Mouse (Mus musculus) neutrophil, adult 59 days (primary cell): ENCODE measurements around the gene Gm17677. TPM values are rescaled to one million over a fixed set of nuclear protein-coding genes. Genes with fewer than 3 reads are reported as not detected.

Experiments used
- total RNA-seq, 2 experiments: library from RNA; stranded (reverse); gene quantifications; 1 replicate in 1 of 2; 2 replicates in 1 of 2; pipeline ENCODE4 v1.2.4; 2023

The Gm17677 gene
- not detected for total RNA-seq

GRCm38 (mm10) chr9:35740749-35741148, at the start of gene Gm17677:
TSS of gene Gm17677 (plus strand) at chr9:35741049.

GRCm38 (mm10) chr9:35778009-35778408, 37.2 kb downstream of the Gm17677 start, which contains the start of gene Gm17727:
TSS of gene Gm17727 (minus strand) at chr9:35778109.

GRCm38 (mm10) chr9:35790001-35790400, 49.2 kb downstream of the Gm17677 start, which contains the start of the genes Gm27235 and D730048I06Rik:
TSS of gene Gm27235 (minus strand) at chr9:35790101.
TSS of gene D730048I06Rik (minus strand) at chr9:35790112.

Other genes with a start within 250 kb of the Gm17677 start
- not detected for gene Gm1113, start 222.8 kb upstream of the Gm17677 start, total RNA-seq
- gene Ddx25, start 182.5 kb upstream of the Gm17677 start, total RNA-seq = under 1 TPM; 0.11 to 0.13 TPM
- gene Pus3, start 182.5 kb upstream of the Gm17677 start, total RNA-seq = 1 to 10 TPM; 3.0 to 4.4 TPM
- not detected for gene Pate2, start 170.8 kb upstream of the Gm17677 start, total RNA-seq
- gene Hyls1, start 170.7 kb upstream of the Gm17677 start, total RNA-seq = 1 to 10 TPM; 6.7 to 8.3 TPM
- not detected for gene Pate4, start 129.1 kb upstream of the Gm17677 start, total RNA-seq
- gene Pate3, start 92.8 kb upstream of the Gm17677 start, total RNA-seq = not detected
- gene Pate1, start 53.7 kb upstream of the Gm17677 start, total RNA-seq = not detected
- not detected for gene Gm17727, start 37.1 kb downstream of the Gm17677 start, total RNA-seq
- not detected for gene Gm27235, start 49.1 kb downstream of the Gm17677 start, total RNA-seq
- not detected for gene D730048I06Rik, start 49.1 kb downstream of the Gm17677 start, total RNA-seq
- gene 9230110F15Rik, start 103.1 kb downstream of the Gm17677 start, total RNA-seq = not detected
- not detected for gene 9230113P08Rik, start 167.4 kb downstream of the Gm17677 start, total RNA-seq